Mouse (Mus musculus) liver, embryonic 14.5 days (tissue): Measurements from ENCODE around the gene Purb.

Experiments
- CTCF ChIP-seq: IDR thresholded peaks from 2 replicates; pipeline ENCODE4 v1.5.1; 2016; ENCODE audit warnings: antibody characterized with exemption, low read depth, control low read depth
- EP300 ChIP-seq: IDR thresholded peaks from 2 replicates; pipeline ENCODE4 v1.6.1; 2016; ENCODE audit warnings: antibody characterized with exemption, low read depth

GRCm38 (mm10) chr11:6514837-6515236 lies 39.1 kb upstream of the Purb start:
- TF ChIP-seq CTCF, result no peak
- TF ChIP-seq EP300, result no peak
